Mouse (Mus musculus) MEL (cell line): ENCODE results near the gene BC052040. TPM values are rescaled to one million over a fixed set of nuclear protein-coding genes. Genes with fewer than 3 reads are reported as not detected.

ENCODE experiments used
- DNase-seq: peaks from one replicate; pipeline ENCODE4 v3.0.0; 2011; ENCODE audit warnings: low read depth, low spot score
- H3K27ac ChIP-seq: 2 replicates; pipeline ENCODE4 v1.5.1; 2012; ENCODE audit warnings: low read depth, mild to moderate bottlenecking, control low read depth, low read length, moderate library complexity; ENCODE audit not compliant: control insufficient read depth
- H3K27me3 ChIP-seq, 2 experiments: fragments of 150-350 bp in 1 of 2; sonication (generic) in 1 of 2; 2 replicates each; pipeline ENCODE4 v1.6.1; 2012; ENCODE audit warnings: low read length in 2 of 2, mild to moderate bottlenecking in 2 of 2, improper control_type of control experiment in 1 of 2, moderate library complexity in 1 of 2; ENCODE audit not compliant: insufficient read depth in 2 of 2, control insufficient read depth in 1 of 2
- H3K36me3 ChIP-seq, 2 experiments: 2 replicates each; pipeline ENCODE4 v1.6.1; 2012 to 2014; ENCODE audit warnings: low read length in 2 of 2, improper control_type of control experiment in 1 of 2, inconsistent platforms in 1 of 2, mild to moderate bottlenecking in 1 of 2; ENCODE audit not compliant: insufficient read depth in 2 of 2, control insufficient read depth in 1 of 2
- H3K4me1 ChIP-seq, 2 experiments: fragments of 150-350 bp in 1 of 2; sonication (generic) in 1 of 2; 2 replicates each; pipeline ENCODE4 v1.6.1; 2012; ENCODE audit warnings: low read length in 2 of 2, improper control_type of control experiment in 1 of 2, mild to moderate bottlenecking in 1 of 2; ENCODE audit not compliant: insufficient read depth in 2 of 2, control insufficient read depth in 1 of 2
- H3K4me3 ChIP-seq, 2 experiments: fragments of 150-350 bp in 1 of 2; sonication (generic) in 1 of 2; 2 replicates each; pipeline ENCODE4 v1.5.1; 2012; ENCODE audit warnings: low read depth in 2 of 2, low read length in 2 of 2, mild to moderate bottlenecking in 2 of 2, moderate library complexity in 2 of 2, control low read depth in 1 of 2, improper control_type of control experiment in 1 of 2; ENCODE audit not compliant: control insufficient read depth in 1 of 2, insufficient read depth in 1 of 2
- H3K79me2 ChIP-seq: 2 replicates; pipeline ENCODE4 v1.6.1; 2012; ENCODE audit warnings: mild to moderate bottlenecking, low read length, moderate library complexity; ENCODE audit not compliant: control insufficient read depth, poor library complexity, insufficient read depth
- H3K9ac ChIP-seq: 2 replicates; pipeline ENCODE4 v1.6.1; 2012; ENCODE audit warnings: low read depth, mild to moderate bottlenecking, control low read depth, low read length, moderate library complexity; ENCODE audit not compliant: control insufficient read depth, poor library complexity, severe bottlenecking
- H3K9me3 ChIP-seq: fragments of 150-350 bp; sonication (generic); replicated peaks from 2 replicates; pipeline ENCODE4 v1.6.1; 2012; ENCODE audit warnings: mild to moderate bottlenecking, low read length, improper control_type of control experiment, moderate library complexity; ENCODE audit not compliant: insufficient read depth
- CTCF ChIP-seq, 3 experiments: IDR thresholded peaks in 2 of 3; conservative IDR thresholded peaks in 1 of 3; 2 replicates each; pipeline ENCODE4 v1.5.1; 2011 to 2012; ENCODE audit warnings: low read length in 3 of 3, low read depth in 2 of 3, mild to moderate bottlenecking in 2 of 3, improper control_type of control experiment in 1 of 3, inconsistent platforms in 1 of 3, mixed read lengths in 1 of 3, moderate library complexity in 1 of 3; ENCODE audit not compliant: control insufficient read depth in 1 of 3, insufficient read depth in 1 of 3, poor library complexity in 1 of 3, severe bottlenecking in 1 of 3
- E2F4 ChIP-seq: IDR thresholded peaks from 2 replicates; pipeline ENCODE4 v1.6.1; 2011; ENCODE audit warnings: low read depth, low read length, improper control_type of control experiment, borderline replicate concordance
- ELF1 ChIP-seq: IDR thresholded peaks from 2 replicates; pipeline ENCODE4 v1.6.1; 2014; ENCODE audit warnings: low read depth, mild to moderate bottlenecking, inconsistent platforms, low read length, improper control_type of control experiment, moderate library complexity
- EP300 ChIP-seq, 2 experiments: IDR thresholded peaks; 2 replicates each; pipeline ENCODE4 v1.6.1; 2011; ENCODE audit warnings: improper control_type of control experiment in 2 of 2, low read length in 2 of 2, low read depth in 1 of 2, mild to moderate bottlenecking in 1 of 2
- ETS1 ChIP-seq: IDR thresholded peaks from 2 replicates; pipeline ENCODE4 v1.6.1; 2012; ENCODE audit warnings: low read depth, mild to moderate bottlenecking, inconsistent platforms, low read length, improper control_type of control experiment, moderate library complexity
- MAFK ChIP-seq: IDR thresholded peaks from 2 replicates; pipeline ENCODE4 v1.6.1; 2011; ENCODE audit warnings: low read depth, mild to moderate bottlenecking, low read length, improper control_type of control experiment, borderline replicate concordance
- MAZ ChIP-seq: IDR thresholded peaks from 2 replicates; pipeline ENCODE4 v1.6.1; 2012; ENCODE audit warnings: low read depth, mild to moderate bottlenecking, inconsistent platforms, low read length, improper control_type of control experiment
- MYB ChIP-seq: IDR thresholded peaks from 2 replicates; pipeline ENCODE4 v1.6.1; 2011; ENCODE audit warnings: mild to moderate bottlenecking, low read depth, low read length, improper control_type of control experiment
- MYC ChIP-seq: IDR thresholded peaks from 2 replicates; pipeline ENCODE4 v1.6.1; 2011; ENCODE audit warnings: low read depth, mild to moderate bottlenecking, low read length, improper control_type of control experiment, moderate library complexity
- POLR2A ChIP-seq, 2 experiments: IDR thresholded peaks; 2 replicates each; pipeline ENCODE4 v1.6.1; 2011 to 2012; ENCODE audit warnings: low read length in 2 of 2, mild to moderate bottlenecking in 2 of 2, control low read depth in 1 of 2, improper control_type of control experiment in 1 of 2, low read depth in 1 of 2, moderate library complexity in 1 of 2; ENCODE audit not compliant: control insufficient read depth in 1 of 2, insufficient read depth in 1 of 2, poor library complexity in 1 of 2
- POLR2AphosphoS5 ChIP-seq: IDR thresholded peaks from 2 replicates; pipeline ENCODE4 v1.6.1; 2012; ENCODE audit warnings: low read depth, borderline replicate concordance, mild to moderate bottlenecking, inconsistent platforms, low read length, moderate library complexity, mixed read lengths
- RAD21 ChIP-seq: IDR thresholded peaks from 2 replicates; pipeline ENCODE4 v1.6.1; 2011; ENCODE audit warnings: mild to moderate bottlenecking, low read depth, low read length, improper control_type of control experiment
- RCOR1 ChIP-seq: IDR thresholded peaks from 2 replicates; pipeline ENCODE4 v1.6.1; 2012; ENCODE audit warnings: low read depth, mild to moderate bottlenecking, inconsistent platforms, low read length, improper control_type of control experiment
- SIN3A ChIP-seq: IDR thresholded peaks from 2 replicates; pipeline ENCODE4 v1.6.1; 2012; ENCODE audit warnings: low read length, improper control_type of control experiment, inconsistent platforms
- SMC3 ChIP-seq: IDR thresholded peaks from 2 replicates; pipeline ENCODE4 v1.6.1; 2011; ENCODE audit warnings: low read depth, low read length, improper control_type of control experiment
- TAL1 ChIP-seq: IDR thresholded peaks from 2 replicates; pipeline ENCODE4 v1.6.1; 2012; ENCODE audit warnings: mild to moderate bottlenecking, inconsistent platforms, low read length, moderate library complexity, mixed read lengths
- TCF12 ChIP-seq: IDR thresholded peaks from 2 replicates; pipeline ENCODE4 v1.6.1; 2014; ENCODE audit warnings: low read depth, mild to moderate bottlenecking, inconsistent platforms, low read length, improper control_type of control experiment, moderate library complexity
- UBTF ChIP-seq: IDR thresholded peaks from 2 replicates; pipeline ENCODE4 v1.6.1; 2012; ENCODE audit warnings: low read depth, mild to moderate bottlenecking, inconsistent platforms, low read length, improper control_type of control experiment, moderate library complexity, borderline replicate concordance; ENCODE audit not compliant: insufficient read depth
- USF2 ChIP-seq, 2 experiments: IDR thresholded peaks; 2 replicates each; pipeline ENCODE4 v1.6.1; 2011 to 2012; ENCODE audit warnings: improper control_type of control experiment in 2 of 2, low read length in 2 of 2, borderline replicate concordance in 1 of 2, inconsistent platforms in 1 of 2, low read depth in 1 of 2, mild to moderate bottlenecking in 1 of 2; ENCODE audit not compliant: insufficient read depth in 1 of 2
- ZC3H11A ChIP-seq: IDR thresholded peaks from 2 replicates; pipeline ENCODE4 v1.6.1; 2012; ENCODE audit warnings: low read depth, mild to moderate bottlenecking, inconsistent platforms, low read length, improper control_type of control experiment
- ZKSCAN1 ChIP-seq: IDR thresholded peaks from 2 replicates; pipeline ENCODE4 v1.6.1; 2012; ENCODE audit warnings: low read depth, mild to moderate bottlenecking, inconsistent platforms, low read length, improper control_type of control experiment, moderate library complexity
- ZMIZ1 ChIP-seq: IDR thresholded peaks from 2 replicates; pipeline ENCODE4 v1.6.1; 2012; ENCODE audit warnings: low read depth, mild to moderate bottlenecking, inconsistent platforms, low read length, improper control_type of control experiment, moderate library complexity
- ZNF384 ChIP-seq: IDR thresholded peaks from 2 replicates; pipeline ENCODE4 v1.6.1; 2012; ENCODE audit warnings: low read depth, mild to moderate bottlenecking, inconsistent platforms, low read length, improper control_type of control experiment
- polyA plus RNA-seq, 2 experiments: library from polyadenylated mRNA; stranded (reverse) in 1 of 2; unstranded in 1 of 2; fragments of >175 nt in 1 of 2; fragments of >200 nt in 1 of 2; gene quantifications; 2 replicates each; pipeline versions ENCODE4 v1.2.1 to v1.2.4; 2012; ENCODE audit warnings: low replicate concordance in 2 of 2, low read depth in 1 of 2; ENCODE audit not compliant: insufficient read length in 2 of 2, insufficient read depth in 1 of 2, missing spikeins in 1 of 2
- total RNA-seq: library from RNA; depleted of rRNA; stranded (reverse); fragments of 300-350 nt; gene quantifications from 2 replicates; pipeline ENCODE4 v1.2.3, GENCODE M21; 2012

The BC052040 gene
- total and polyA plus RNA-seq, 3 experiments, result 5.3 to 18.2 TPM; not detected in 1

DNA sequence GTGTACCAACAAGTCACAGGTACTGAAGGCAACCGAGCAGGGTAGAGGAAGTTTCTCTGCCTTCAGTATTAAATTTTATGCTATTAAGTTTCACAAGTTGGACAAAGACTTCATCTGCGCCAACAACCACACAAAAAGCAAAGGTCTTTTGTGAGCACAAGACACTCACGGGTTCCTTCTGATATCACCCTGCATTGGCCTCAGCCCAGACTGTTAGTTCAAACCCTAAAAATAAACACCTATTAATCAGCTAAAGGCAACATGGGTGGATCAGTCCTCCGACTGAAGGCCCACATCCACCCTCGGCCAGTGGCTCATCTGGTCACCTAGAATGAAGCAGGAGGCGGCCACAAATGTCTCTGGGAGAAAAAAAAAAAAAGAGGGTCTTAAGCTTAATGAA lies 176.2 kb downstream of the BC052040 start:
- Histone ChIP-seq H3K36me3 (no peaks in the 10 kb centered on the region), H3K4me1 (peaks cover 0 to 2% of the 10 kb centered on the region in 2 experiments; a peak in 1 of 4 replicates), H3K9me3 (no peaks in the 10 kb centered on the region), H3K27ac (no peak overlapping the region), H3K9ac (no peak overlapping the region), H3K4me3 (no peak overlapping the region), H3K27me3 (no peaks in the 10 kb centered on the region), H3K79me2 (no peaks in the 10 kb centered on the region)
- no peak for TF ChIP-seq ZKSCAN1
- TF ChIP-seq POLR2A (IDR thresholded peaks at IDR 0.05; ENCODE audit: control insufficient read depth in 1 of 2, insufficient read depth in 1 of 2, low read depth in 1 of 2, low read length in 2 of 2, poor library complexity in 1 of 2), result no peak
- no peak for TF ChIP-seq USF2 (IDR thresholded peaks at IDR 0.05; ENCODE audit: borderline replicate concordance in 1 of 2, insufficient read depth in 1 of 2, low read depth in 1 of 2, low read length in 2 of 2)
- no peak for TF ChIP-seq CTCF (IDR thresholded peaks at IDR 0.05 in 2 of 3, conservative IDR thresholded peaks at IDR 0.05 in 1 of 3; ENCODE audit: control insufficient read depth in 1 of 3, insufficient read depth in 1 of 3, low read depth in 2 of 3, low read length in 3 of 3, poor library complexity in 1 of 3, severe bottlenecking in 1 of 3)
- TF ChIP-seq SIN3A, result no peak
- no peak for TF ChIP-seq MAFK
- TF ChIP-seq SMC3, result no peak
- TF ChIP-seq ZNF384, result no peak
- TF ChIP-seq MYC, result no peak
- TF ChIP-seq ZC3H11A, result no peak
- TF ChIP-seq MAZ, result no peak
- TF ChIP-seq EP300 (IDR thresholded peaks at IDR 0.05; ENCODE audit: low read depth in 1 of 2, low read length in 2 of 2), result no peak
- no peak for TF ChIP-seq RAD21
- no peak for TF ChIP-seq ELF1
- no peak for TF ChIP-seq UBTF
- no peak for TF ChIP-seq ETS1
- no peak for TF ChIP-seq ZMIZ1
- no peak for TF ChIP-seq RCOR1
- no peak for DNase-seq

DNA sequence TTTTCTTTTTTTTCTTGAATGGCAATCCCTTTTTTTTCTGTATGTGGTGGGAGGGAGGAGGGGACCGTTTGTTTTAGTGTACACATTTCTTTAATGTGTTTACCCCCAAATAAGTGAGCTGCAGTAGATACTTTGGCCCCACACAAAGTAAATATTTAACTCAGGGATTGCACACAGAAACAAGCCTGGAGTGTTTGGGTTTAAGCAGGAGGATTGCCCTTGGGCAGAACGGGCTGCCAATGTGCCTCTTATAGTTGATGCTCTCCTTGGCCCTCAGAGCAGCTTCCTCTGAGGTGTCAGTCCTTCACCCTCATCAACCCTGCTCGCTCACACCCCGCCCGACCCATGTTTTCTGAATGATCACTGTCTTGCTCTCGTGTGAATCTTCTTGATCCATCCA lies 177.0 kb downstream of the BC052040 start:
- no peaks in the 10 kb centered on the region for H3K79me2 ChIP-seq
- TF ChIP-seq MYB (no peak), POLR2AphosphoS5 (no peak), E2F4 (no peak), EP300 (IDR thresholded peaks at IDR 0.05; ENCODE audit: low read depth in 1 of 2, low read length in 2 of 2) (no peak), POLR2A (IDR thresholded peaks at IDR 0.05; ENCODE audit: control insufficient read depth in 1 of 2, insufficient read depth in 1 of 2, low read depth in 1 of 2, low read length in 2 of 2, poor library complexity in 1 of 2) (no peak), TCF12 (no peak), TAL1 (no peak)
- TF ChIP-seq, all 39 proteins: peak for 0

More for the DNA sequence above, 177.0 kb downstream of the BC052040 start:
- DNase-seq, result no peak
- no peak overlapping the region for H3K27ac ChIP-seq
- no peaks in the 10 kb centered on the region for H3K27me3 ChIP-seq
- no peak overlapping the region for H3K9ac ChIP-seq
- no peaks in the 10 kb centered on the region for H3K36me3 ChIP-seq
- H3K4me3 ChIP-seq, result no peak overlapping the region
- peaks cover 0 to 2% of the 10 kb centered on the region in 2 experiments; a peak in 1 of 4 replicates for H3K4me1 ChIP-seq
- no peaks in the 10 kb centered on the region for H3K9me3 ChIP-seq
